Mouse (Mus musculus): ENCODE measurements around the gene Rbfox2. TPM values are rescaled to one million over a fixed set of nuclear protein-coding genes. Genes with fewer than 3 reads are reported as not detected.

Gene Rbfox2
- polyA plus RNA-seq, 1 experiment from 2014 or later = 97.4 TPM

GRCm38 (mm10) chr15:77202223-77202622 lies 104.6 kb downstream of the Rbfox2 start:
- H3K4me3 ChIP-seq (ENCODE audit: low read depth, low read length) = no peak overlapping the region
- peak; percentile 37; the same call in 1 of the 2 replicates for ATAC-seq (ENCODE audit: low read depth)
- H3K27me3 ChIP-seq (replicated peaks; ENCODE audit: control insufficient read depth, insufficient read depth, low read length) = no peaks in the 10 kb centered on the region
- H3K27ac ChIP-seq (replicated peaks; ENCODE audit: low read depth, low read length) = peak overlapping the region; percentile 42
- DNase-seq (ENCODE audit: low spot score) = peak; percentile 89
- no peaks in the 10 kb centered on the region for H3K9me3 ChIP-seq (ENCODE audit: control insufficient read depth, low read length)
- WGBS = 6% methylated on average over 2 of the region's 2 CpGs
- H3K36me3 ChIP-seq (ENCODE audit: control insufficient read depth, insufficient read depth, low read length) = no peaks in the 10 kb centered on the region
- no peak overlapping the region for H3K9ac ChIP-seq (ENCODE audit: low read depth, low read length)
- H3K4me2 ChIP-seq (ENCODE audit: low read depth, low read length) = no peak overlapping the region
- peaks cover 23% of the 10 kb centered on the region for H3K4me1 ChIP-seq (ENCODE audit: control insufficient read depth, insufficient read depth, low read length)

- H3K27ac ChIP-seq (replicated peaks; ENCODE audit: low read depth, low read length) = no peak overlapping the region
- H3K4me1 ChIP-seq (ENCODE audit: control insufficient read depth, insufficient read depth, low read length) = peaks cover 16% of the 10 kb centered on the region
- H3K4me3 ChIP-seq (ENCODE audit: low read depth, low read length) = no peak overlapping the region
- H3K27me3 ChIP-seq (replicated peaks; ENCODE audit: control insufficient read depth, insufficient read depth, low read length) = no peaks in the 10 kb centered on the region
- DNase-seq (ENCODE audit: low spot score) (peak; percentile 81), ATAC-seq (ENCODE audit: low read depth) (no peak)
- H3K4me2 ChIP-seq (ENCODE audit: low read depth, low read length) = no peak overlapping the region
- 81% methylated on average over 5 of the region's 5 CpGs for WGBS
- no peaks in the 10 kb centered on the region for H3K9me3 ChIP-seq (ENCODE audit: control insufficient read depth, low read length)
- H3K36me3 ChIP-seq (ENCODE audit: control insufficient read depth, insufficient read depth, low read length) = no peaks in the 10 kb centered on the region
- no peak overlapping the region for H3K9ac ChIP-seq (ENCODE audit: low read depth, low read length)
Measured at GRCm38 (mm10) chr15:77196827-77197226, 110.0 kb downstream of the Rbfox2 start.

- H3K36me3 ChIP-seq (ENCODE audit: control insufficient read depth, insufficient read depth, low read length) = no peaks in the 10 kb centered on the region
- WGBS = 91% methylated on average over 2 of the region's 2 CpGs
- no peak overlapping the region for H3K4me2 ChIP-seq (ENCODE audit: low read depth, low read length)
- no peak for DNase-seq (ENCODE audit: low spot score)
- no peak overlapping the region for H3K4me3 ChIP-seq (ENCODE audit: low read depth, low read length)
- H3K4me1 ChIP-seq (ENCODE audit: control insufficient read depth, insufficient read depth, low read length) = peaks cover 16% of the 10 kb centered on the region; the same call in 1 of the 2 replicates
- no peaks in the 10 kb centered on the region for H3K27me3 ChIP-seq (replicated peaks; ENCODE audit: control insufficient read depth, insufficient read depth, low read length)
- H3K27ac ChIP-seq (replicated peaks; ENCODE audit: low read depth, low read length) = no peak overlapping the region
- no peak overlapping the region for H3K9ac ChIP-seq (ENCODE audit: low read depth, low read length)
- H3K9me3 ChIP-seq (ENCODE audit: control insufficient read depth, low read length) = no peaks in the 10 kb centered on the region
- ATAC-seq (ENCODE audit: low read depth) = no peak
Measured at GRCm38 (mm10) chr15:77196001-77196400, 110.8 kb downstream of the Rbfox2 start.

GRCm38 (mm10) chr15:77192154-77192935 lies 114.5 kb downstream of the Rbfox2 start:
- H3K9ac ChIP-seq (ENCODE audit: low read depth, low read length) = no peak overlapping the region
- H3K4me3 ChIP-seq (ENCODE audit: low read depth, low read length) = no peak overlapping the region
- H3K4me2 ChIP-seq (ENCODE audit: low read depth, low read length) = no peak overlapping the region
- WGBS = 61% methylated on average over 14 of the region's 14 CpGs
- ATAC-seq (ENCODE audit: low read depth) (no peak), DNase-seq (ENCODE audit: low spot score) (peak; percentile 39)
- no peaks in the 10 kb centered on the region for H3K27me3 ChIP-seq (replicated peaks; ENCODE audit: control insufficient read depth, insufficient read depth, low read length)
- peaks cover 15% of the 10 kb centered on the region; the same call in 1 of the 2 replicates for H3K4me1 ChIP-seq (ENCODE audit: control insufficient read depth, insufficient read depth, low read length)
- H3K9me3 ChIP-seq (ENCODE audit: control insufficient read depth, low read length) = no peaks in the 10 kb centered on the region
- no peaks in the 10 kb centered on the region for H3K36me3 ChIP-seq (ENCODE audit: control insufficient read depth, insufficient read depth, low read length)
- peak overlapping the region; percentile 35 for H3K27ac ChIP-seq (replicated peaks; ENCODE audit: low read depth, low read length)

GRCm38 (mm10) chr15:77186096-77186495 lies 120.7 kb downstream of the Rbfox2 start:
- no peak for ATAC-seq (ENCODE audit: low read depth)
- H3K4me1 ChIP-seq (ENCODE audit: control insufficient read depth, insufficient read depth, low read length) = peaks cover 10% of the 10 kb centered on the region
- 88% methylated on average over 1 of the region's 1 CpGs for WGBS

GRCm38 (mm10) chr15:77185614-77186013 lies 121.2 kb downstream of the Rbfox2 start:
- DNase-seq (ENCODE audit: low spot score) (peak; percentile 41), ATAC-seq (ENCODE audit: low read depth) (no peak)
- Histone ChIP-seq H3K9ac (ENCODE audit: low read depth, low read length) (no peak overlapping the region), H3K9me3 (ENCODE audit: control insufficient read depth, low read length) (0 out of 2 replicates have a peak, but pooled peaks cover 3% of the 10 kb centered on the region), H3K4me2 (ENCODE audit: low read depth, low read length) (no peak overlapping the region), H3K27ac (replicated peaks; ENCODE audit: low read depth, low read length) (no peak overlapping the region), H3K36me3 (ENCODE audit: control insufficient read depth, insufficient read depth, low read length) (no peaks in the 10 kb centered on the region), H3K4me3 (ENCODE audit: low read depth, low read length) (no peak overlapping the region), H3K4me1 (ENCODE audit: control insufficient read depth, insufficient read depth, low read length) (peaks cover 10% of the 10 kb centered on the region), H3K27me3 (replicated peaks; ENCODE audit: control insufficient read depth, insufficient read depth, low read length) (no peaks in the 10 kb centered on the region)
- whole genome bisulfite sequencing = 35% methylated on average over 5 of the region's 5 CpGs

More at GRCm38 (mm10) chr15:77186096-77186495, 120.7 kb downstream of the Rbfox2 start:
- no peak for DNase-seq (ENCODE audit: low spot score)
- no peak overlapping the region for H3K4me2 ChIP-seq (ENCODE audit: low read depth, low read length)
- no peak overlapping the region for H3K27ac ChIP-seq (replicated peaks; ENCODE audit: low read depth, low read length)
- H3K4me3 ChIP-seq (ENCODE audit: low read depth, low read length) = no peak overlapping the region
- no peak overlapping the region for H3K9ac ChIP-seq (ENCODE audit: low read depth, low read length)
- no peaks in the 10 kb centered on the region for H3K27me3 ChIP-seq (replicated peaks; ENCODE audit: control insufficient read depth, insufficient read depth, low read length)
- 0 out of 2 replicates have a peak, but pooled peaks cover 3% of the 10 kb centered on the region for H3K9me3 ChIP-seq (ENCODE audit: control insufficient read depth, low read length)
- no peaks in the 10 kb centered on the region for H3K36me3 ChIP-seq (ENCODE audit: control insufficient read depth, insufficient read depth, low read length)

GRCm38 (mm10) chr15:77182800-77183199 lies 124.0 kb downstream of the Rbfox2 start:
- DNase-seq (ENCODE audit: low spot score) (no peak), ATAC-seq (ENCODE audit: low read depth) (no peak)
- Histone ChIP-seq H3K27me3 (replicated peaks; ENCODE audit: control insufficient read depth, insufficient read depth, low read length) (no peaks in the 10 kb centered on the region), H3K9me3 (ENCODE audit: control insufficient read depth, low read length) (0 out of 2 replicates have a peak, but pooled peaks cover 3% of the 10 kb centered on the region), H3K36me3 (ENCODE audit: control insufficient read depth, insufficient read depth, low read length) (no peaks in the 10 kb centered on the region), H3K9ac (ENCODE audit: low read depth, low read length) (no peak overlapping the region), H3K4me2 (ENCODE audit: low read depth, low read length) (no peak overlapping the region), H3K4me3 (ENCODE audit: low read depth, low read length) (no peak overlapping the region), H3K4me1 (ENCODE audit: control insufficient read depth, insufficient read depth, low read length) (peaks cover 10% of the 10 kb centered on the region), H3K27ac (replicated peaks; ENCODE audit: low read depth, low read length) (peak overlapping the region; percentile 17; the same call in 1 of the 2 replicates)
- WGBS = 52% methylated on average over 5 of the region's 5 CpGs

GRCm38 (mm10) chr15:77174018-77174417 lies 132.8 kb downstream of the Rbfox2 start:
- no peaks in the 10 kb centered on the region for H3K9me3 ChIP-seq (ENCODE audit: control insufficient read depth, low read length)
- ATAC-seq (ENCODE audit: low read depth) = no peak
- H3K4me1 ChIP-seq (ENCODE audit: control insufficient read depth, insufficient read depth, low read length) = peaks cover 13% of the 10 kb centered on the region
- DNase-seq (ENCODE audit: low spot score) = no peak
- 78% methylated on average over 5 of the region's 5 CpGs for WGBS
- H3K27ac ChIP-seq (replicated peaks; ENCODE audit: low read depth, low read length) = no peak overlapping the region
- no peak overlapping the region for H3K9ac ChIP-seq (ENCODE audit: low read depth, low read length)
- no peak overlapping the region for H3K4me3 ChIP-seq (ENCODE audit: low read depth, low read length)
- no peak overlapping the region for H3K4me2 ChIP-seq (ENCODE audit: low read depth, low read length)
- no peaks in the 10 kb centered on the region for H3K27me3 ChIP-seq (replicated peaks; ENCODE audit: control insufficient read depth, insufficient read depth, low read length)
- H3K36me3 ChIP-seq (ENCODE audit: control insufficient read depth, insufficient read depth, low read length) = no peaks in the 10 kb centered on the region; the same call in 1 of the 2 replicates

Measured in embryonic facial prominence, embryonic 14.5 days (tissue).